Mouse (Mus musculus): Measurements from ENCODE around the gene Tnfsf12. TPM values are rescaled to one million over a fixed set of nuclear protein-coding genes. Genes with fewer than 3 reads are reported as not detected.

The Tnfsf12 gene
- polyA plus RNA-seq, 1 experiment from 2014 or later, result 2.2 TPM

GRCm38 (mm10) chr11:69656617-69657461, 38.8 kb downstream of the Tnfsf12 start:
- Histone ChIP-seq H3K27me3 (replicated peaks; ENCODE audit: low read depth, poor library complexity, severe bottlenecking) (no peaks in the 10 kb centered on the region), H3K36me3 (replicated peaks) (peaks cover 80% of the 10 kb centered on the region), H3K4me1 (peaks cover 50% of the 10 kb centered on the region), H3K9me3 (no peaks in the 10 kb centered on the region), H3K27ac (replicated peaks) (peak overlapping the region; percentile 55), H3K4me3 (peak overlapping the region; percentile 11; the same call in 1 of the 2 replicates)
- peak; percentile 66 for DNase-seq (ENCODE audit: low spot score)
- WGBS, result 81% methylated on average over 10 of the region's 10 CpGs

- Histone ChIP-seq H3K9me3 (no peaks in the 10 kb centered on the region), H3K27me3 (replicated peaks; ENCODE audit: low read depth, poor library complexity, severe bottlenecking) (no peaks in the 10 kb centered on the region), H3K4me1 (peaks cover 42% of the 10 kb centered on the region), H3K36me3 (replicated peaks) (peaks cover 88% of the 10 kb centered on the region), H3K27ac (replicated peaks) (0 out of 2 replicates have a peak overlapping the region, but pooled peaks have one; percentile 7), H3K4me3 (0 out of 2 replicates have a peak overlapping the region, but pooled peaks have one; percentile 32)
- WGBS, result 68% methylated on average over 5 of the region's 5 CpGs
- DNase-seq (ENCODE audit: low spot score), result no peak
Observed at GRCm38 (mm10) chr11:69656065-69656455, 39.6 kb downstream of the Tnfsf12 start.

GRCm38 (mm10) chr11:69655264-69656064, 40.2 kb downstream of the Tnfsf12 start, which contains the start of gene Sox15:
Gene Sox15 (plus strand): TSS chr11:69655314.
- Histone ChIP-seq H3K4me3 (peak within 1 kb of the TSS; percentile 32), H3K36me3 (replicated peaks) (peaks cover 94% of the 10 kb centered on the region), H3K9me3 (no peaks in the 10 kb centered on the region), H3K27me3 (replicated peaks; ENCODE audit: low read depth, poor library complexity, severe bottlenecking) (no peaks in the 10 kb centered on the region), H3K27ac (replicated peaks) (peak within 1 kb of the TSS; percentile 71), H3K4me1 (peaks cover 39% of the 10 kb centered on the region)
- WGBS, result 22% methylated on average over 34 of the region's 34 CpGs
- peak; percentile 83 for DNase-seq (ENCODE audit: low spot score)

- peak overlapping the region; percentile 19 for H3K4me3 ChIP-seq
- peaks cover 94% of the 10 kb centered on the region for H3K36me3 ChIP-seq (replicated peaks)
- peak; percentile 29 for DNase-seq (ENCODE audit: low spot score)
- H3K27ac ChIP-seq (replicated peaks), result peak overlapping the region; percentile 71; the same call in 1 of the 2 replicates
- H3K27me3 ChIP-seq (replicated peaks; ENCODE audit: low read depth, poor library complexity, severe bottlenecking), result no peaks in the 10 kb centered on the region
- no peaks in the 10 kb centered on the region for H3K9me3 ChIP-seq
- H3K4me1 ChIP-seq, result peaks cover 39% of the 10 kb centered on the region
- 39% methylated on average over 9 of the region's 9 CpGs for WGBS
Observed at GRCm38 (mm10) chr11:69654760-69655159, 40.9 kb downstream of the Tnfsf12 start.

- Histone ChIP-seq H3K9me3 (no peaks in the 10 kb centered on the region), H3K27me3 (replicated peaks; ENCODE audit: low read depth, poor library complexity, severe bottlenecking) (no peaks in the 10 kb centered on the region), H3K36me3 (replicated peaks) (peaks cover 94% of the 10 kb centered on the region), H3K4me3 (no peak overlapping the region), H3K4me1 (peaks cover 39% of the 10 kb centered on the region), H3K27ac (replicated peaks) (no peak overlapping the region)
- 73% methylated on average over 5 of the region's 5 CpGs for WGBS
- DNase-seq (ENCODE audit: low spot score), result no peak
Observed at GRCm38 (mm10) chr11:69653399-69653798, 42.2 kb downstream of the Tnfsf12 start.

GRCm38 (mm10) chr11:69645860-69646259, 49.8 kb downstream of the Tnfsf12 start:
- no peaks in the 10 kb centered on the region for H3K9me3 ChIP-seq
- no peaks in the 10 kb centered on the region for H3K27me3 ChIP-seq (replicated peaks; ENCODE audit: low read depth, poor library complexity, severe bottlenecking)
- no peaks in the 10 kb centered on the region for H3K4me1 ChIP-seq
- WGBS, result 97% methylated on average over 5 of the region's 5 CpGs
- no peak overlapping the region for H3K4me3 ChIP-seq
- DNase-seq (ENCODE audit: low spot score), result no peak
- no peak overlapping the region for H3K27ac ChIP-seq (replicated peaks)
- peaks cover 99% of the 10 kb centered on the region for H3K36me3 ChIP-seq (replicated peaks)

MicroRNA genes within 50 kb of the gene (microRNA counts, 519-probe panel; counts per million panel counts)
- microRNA mmu-miR-1934, result 188 counts per million, percentile 57 among the panel's probes with 10 or more counts

Small RNA genes lying within 50 kb of the gene (microRNA-seq; reads per million reads assigned to microRNA genes)
- 4.3 reads per million, percentile 10 among the genes with 10 or more reads in this experiment for gene Mir1934

Other genes with a start within 250 kb of the Tnfsf12 start
- 1.3 and 1.4 TPM in 2 replicates for gene Dnah2, start 146.7 kb downstream of the Tnfsf12 start, polyA plus RNA-seq (2016; fragmentation: Nextera tagmentation; extraction: Ambion mirVana)
- 29.5 and 29.8 TPM in 2 replicates for gene Efnb3, start 135.6 kb downstream of the Tnfsf12 start, polyA plus RNA-seq (2016; fragmentation: Nextera tagmentation; extraction: Ambion mirVana)
- 41.6 and 43.5 TPM in 2 replicates for gene Wrap53, start 115.6 kb downstream of the Tnfsf12 start, polyA plus RNA-seq (2016; fragmentation: Nextera tagmentation; extraction: Ambion mirVana)
- 219 and 225 TPM in 2 replicates for gene Trp53, start 115.5 kb downstream of the Tnfsf12 start, polyA plus RNA-seq (2016; fragmentation: Nextera tagmentation; extraction: Ambion mirVana)
- 3.2 TPM in 2 replicates for gene Atp1b2, start 89.9 kb downstream of the Tnfsf12 start, polyA plus RNA-seq (2016; fragmentation: Nextera tagmentation; extraction: Ambion mirVana)
- gene Shbg, start 77.9 kb downstream of the Tnfsf12 start, polyA plus RNA-seq (2016; fragmentation: Nextera tagmentation; extraction: Ambion mirVana), result not detected in 2 replicates
- gene Sat2, start 73.8 kb downstream of the Tnfsf12 start, polyA plus RNA-seq (2016; fragmentation: Nextera tagmentation; extraction: Ambion mirVana), result 16.0 TPM in 2 replicates
- gene Fxr2, start 62.9 kb downstream of the Tnfsf12 start, polyA plus RNA-seq (2016; fragmentation: Nextera tagmentation; extraction: Ambion mirVana), result 45.2 and 45.5 TPM in 2 replicates
- 0.17 TPM in 1 of 2 replicates, not detected in the other for gene Sox15, start 40.5 kb downstream of the Tnfsf12 start, polyA plus RNA-seq (2016; fragmentation: Nextera tagmentation; extraction: Ambion mirVana)
- 64.9 and 67.2 TPM in 2 replicates for gene Mpdu1, start 33.2 kb downstream of the Tnfsf12 start, polyA plus RNA-seq (2016; fragmentation: Nextera tagmentation; extraction: Ambion mirVana)
- 5.3 and 7.3 TPM in 2 replicates for gene Cd68, start 29.7 kb downstream of the Tnfsf12 start, polyA plus RNA-seq (2016; fragmentation: Nextera tagmentation; extraction: Ambion mirVana)
- 780 and 781 TPM in 2 replicates for gene Eif4a1, start 23.4 kb downstream of the Tnfsf12 start, polyA plus RNA-seq (2016; fragmentation: Nextera tagmentation; extraction: Ambion mirVana)
- 136 and 141 TPM in 2 replicates for gene Senp3, start 13.8 kb downstream of the Tnfsf12 start, polyA plus RNA-seq (2016; fragmentation: Nextera tagmentation; extraction: Ambion mirVana)
- gene Tnfsf13, start 10.1 kb downstream of the Tnfsf12 start, polyA plus RNA-seq (2016; fragmentation: Nextera tagmentation; extraction: Ambion mirVana), result 0.15 TPM in 1 of 2 replicates, not detected in the other
- 0.88 and 1.3 TPM in 2 replicates for gene Tnfsfm13, start 249 bp upstream of the Tnfsf12 start, polyA plus RNA-seq (2016; fragmentation: Nextera tagmentation; extraction: Ambion mirVana)
- 31.3 and 34.9 TPM in 2 replicates for gene Polr2a, start 62.8 kb upstream of the Tnfsf12 start, polyA plus RNA-seq (2016; fragmentation: Nextera tagmentation; extraction: Ambion mirVana)
- gene Slc35g3, start 66.1 kb upstream of the Tnfsf12 start, polyA plus RNA-seq (2016; fragmentation: Nextera tagmentation; extraction: Ambion mirVana), result 0.12 TPM in 1 of 2 replicates, not detected in the other
- 0.55 and 1.0 TPM in 2 replicates for gene Zbtb4, start 70.1 kb upstream of the Tnfsf12 start, polyA plus RNA-seq (2016; fragmentation: Nextera tagmentation; extraction: Ambion mirVana)
- 1.4 and 2.3 TPM in 2 replicates for gene Chrnb1, start 100.1 kb upstream of the Tnfsf12 start, polyA plus RNA-seq (2016; fragmentation: Nextera tagmentation; extraction: Ambion mirVana)
- 0.91 and 0.93 TPM in 2 replicates for gene Fgf11, start 106.0 kb upstream of the Tnfsf12 start, polyA plus RNA-seq (2016; fragmentation: Nextera tagmentation; extraction: Ambion mirVana)
- gene Tmem102, start 109.8 kb upstream of the Tnfsf12 start, polyA plus RNA-seq (2016; fragmentation: Nextera tagmentation; extraction: Ambion mirVana), result 2.1 and 2.7 TPM in 2 replicates
- not detected in 2 replicates for gene Gm39566, start 119.4 kb upstream of the Tnfsf12 start, polyA plus RNA-seq (2016; fragmentation: Nextera tagmentation; extraction: Ambion mirVana)
- not detected in 2 replicates for gene Spem2, start 122.6 kb upstream of the Tnfsf12 start, polyA plus RNA-seq (2016; fragmentation: Nextera tagmentation; extraction: Ambion mirVana)
- 0.14 TPM in 1 of 2 replicates, not detected in the other for gene Spem1, start 126.3 kb upstream of the Tnfsf12 start, polyA plus RNA-seq (2016; fragmentation: Nextera tagmentation; extraction: Ambion mirVana)
- 4.7 and 5.4 TPM in 2 replicates for gene Nlgn2, start 141.9 kb upstream of the Tnfsf12 start, polyA plus RNA-seq (2016; fragmentation: Nextera tagmentation; extraction: Ambion mirVana)
- 321 and 340 TPM in 2 replicates for gene Tmem256, start 142.7 kb upstream of the Tnfsf12 start, polyA plus RNA-seq (2016; fragmentation: Nextera tagmentation; extraction: Ambion mirVana)
- 106 and 111 TPM in 2 replicates for gene Plscr3, start 150.5 kb upstream of the Tnfsf12 start, polyA plus RNA-seq (2016; fragmentation: Nextera tagmentation; extraction: Ambion mirVana)
- gene Tnk1, start 162.9 kb upstream of the Tnfsf12 start, polyA plus RNA-seq (2016; fragmentation: Nextera tagmentation; extraction: Ambion mirVana), result 2.3 and 3.1 TPM in 2 replicates
- gene Tmem95, start 182.2 kb upstream of the Tnfsf12 start, polyA plus RNA-seq (2016; fragmentation: Nextera tagmentation; extraction: Ambion mirVana), result 0.31 TPM in 1 of 2 replicates, not detected in the other
- gene Kctd11, start 185.6 kb upstream of the Tnfsf12 start, polyA plus RNA-seq (2016; fragmentation: Nextera tagmentation; extraction: Ambion mirVana), result 6.8 and 7.0 TPM in 2 replicates
- gene Acap1, start 199.7 kb upstream of the Tnfsf12 start, polyA plus RNA-seq (2016; fragmentation: Nextera tagmentation; extraction: Ambion mirVana), result 1.3 and 1.5 TPM in 2 replicates
- gene 2810408A11Rik, start 205.1 kb upstream of the Tnfsf12 start, polyA plus RNA-seq (2016; fragmentation: Nextera tagmentation; extraction: Ambion mirVana), result 14.7 and 14.8 TPM in 2 replicates
- gene Neurl4, start 205.2 kb upstream of the Tnfsf12 start, polyA plus RNA-seq (2016; fragmentation: Nextera tagmentation; extraction: Ambion mirVana), result 10.9 and 11.1 TPM in 2 replicates
- 87.6 and 89.1 TPM in 2 replicates for gene Gps2, start 218.0 kb upstream of the Tnfsf12 start, polyA plus RNA-seq (2016; fragmentation: Nextera tagmentation; extraction: Ambion mirVana)
- 2,818 and 3,035 TPM in 2 replicates for gene Eif5a, start 226.1 kb upstream of the Tnfsf12 start, polyA plus RNA-seq (2016; fragmentation: Nextera tagmentation; extraction: Ambion mirVana)
- gene Ybx2, start 239.9 kb upstream of the Tnfsf12 start, polyA plus RNA-seq (2016; fragmentation: Nextera tagmentation; extraction: Ambion mirVana), result 5.1 and 5.8 TPM in 2 replicates